Mouse (Mus musculus) stomach, embryonic 16.5 days (tissue): Measurements from ENCODE around the gene Mgme1. TPM values are rescaled to one million over a fixed set of nuclear protein-coding genes. Genes with fewer than 3 reads are reported as not detected.
A peak's percentile ranks its signal among the peaks of the same experiment; 100 is the strongest.

ENCODE experiments used
- ATAC-seq: fragments of 200-750 bp; cut with Nextera tagmentation; 2 replicates; pipeline ENCODE4 v1.8.0; 2017; ENCODE audit warnings: moderate number of reproducible peaks, moderate TSS enrichment; ENCODE audit not compliant: insufficient read depth, low FRiP score
- H3K27ac ChIP-seq: fragments of 300-500 bp; sonication (generic); 2 replicates; pipeline ENCODE4 v1.5.1; 2014; ENCODE audit warnings: low read length
- H3K27me3 ChIP-seq: fragments of 300-500 bp; sonication (generic); 2 replicates; pipeline ENCODE4 v1.6.1; 2014; ENCODE audit warnings: low read length, control low read depth, mixed read lengths; ENCODE audit not compliant: control insufficient read depth, insufficient read depth
- H3K36me3 ChIP-seq: fragments of 300-500 bp; sonication (generic); 2 replicates; pipeline ENCODE4 v1.6.1; 2014; ENCODE audit warnings: low read length; ENCODE audit not compliant: control insufficient read depth, insufficient read depth
- H3K4me1 ChIP-seq: fragments of 300-500 bp; sonication (generic); 2 replicates; pipeline ENCODE4 v1.6.1; 2014; ENCODE audit warnings: low read length, control low read depth, mixed read lengths; ENCODE audit not compliant: control insufficient read depth, insufficient read depth
- H3K4me2 ChIP-seq: fragments of 300-500 bp; sonication (generic); 2 replicates; pipeline ENCODE4 v1.6.1; 2014; ENCODE audit warnings: low read depth, low read length, mixed read lengths
- H3K4me3 ChIP-seq: fragments of 300-500 bp; sonication (generic); replicated peaks from 2 replicates; pipeline ENCODE4 v1.5.1; 2014; ENCODE audit warnings: mild to moderate bottlenecking, low read length
- H3K9ac ChIP-seq: fragments of 300-500 bp; sonication (generic); 2 replicates; pipeline ENCODE4 v1.6.1; 2014; ENCODE audit warnings: low read length
- H3K9me3 ChIP-seq: fragments of 300-500 bp; sonication (generic); replicated peaks from 2 replicates; pipeline ENCODE4 v1.6.1; 2016; ENCODE audit warnings: low read length, control low read depth; ENCODE audit not compliant: control insufficient read depth
- WGBS: fragments of 180-500 bp; shearing (Covaris S2); extraction: QIAGEN DNeasy Blood & Tissue Kit; methylation state at CpG from one replicate; pipeline ENCODE4 v1.1.7; 2014; 5-methylcytosine and 5-hydroxymethylcytosine counted together
- polyA plus RNA-seq: library from polyadenylated mRNA; unstranded; fragments of >200 nt; fragmentation: Nextera tagmentation; extraction: Ambion mirVana; gene quantifications from 2 replicates; pipeline ENCODE4 v1.2.1, GENCODE M21; 2015

Mgme1 gene
- polyA plus RNA-seq, 1 experiment from 2014 or later, result 18.3 TPM

DNA sequence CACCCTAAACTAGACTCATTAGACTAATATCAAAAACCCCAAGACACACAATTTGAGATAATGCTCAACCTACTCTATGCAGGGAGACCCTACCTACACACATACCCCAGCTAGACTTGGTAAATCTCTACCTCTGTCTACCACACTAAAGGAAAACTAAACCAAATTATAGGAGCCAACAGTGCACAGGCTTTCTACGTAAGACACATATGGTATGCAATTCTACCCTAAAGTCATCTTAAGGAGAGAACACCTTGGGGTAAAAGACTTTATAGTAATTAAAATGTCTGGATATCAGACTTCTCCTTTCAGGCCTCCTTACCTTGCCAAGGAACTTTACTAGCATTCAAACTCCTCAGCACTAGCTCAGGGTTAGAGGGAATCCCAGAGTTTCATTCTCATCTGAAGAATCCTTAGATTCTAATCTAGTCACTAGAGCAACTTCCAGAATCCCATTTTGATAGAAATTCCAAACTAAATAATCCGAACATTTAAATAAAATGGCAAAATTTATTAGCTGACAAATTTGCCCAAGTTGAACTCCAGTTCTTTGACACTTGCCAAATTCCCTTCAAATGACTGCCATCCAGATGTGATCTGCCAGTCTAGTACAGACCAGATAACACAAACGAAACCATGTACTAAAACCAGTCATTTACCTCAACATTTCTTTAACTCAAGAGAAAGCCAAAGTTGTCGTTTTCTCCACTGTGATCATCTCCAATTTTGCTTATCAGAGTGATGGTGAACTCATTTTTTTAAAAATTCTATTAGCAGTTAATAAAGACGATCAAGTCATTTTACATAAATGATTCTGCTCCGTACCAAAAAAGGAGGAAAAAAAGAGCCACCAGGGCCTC is 1.8 kb upstream of the Mgme1 start:
- H3K36me3 ChIP-seq, result no peaks in the 10 kb centered on the region; the same call in 1 of the 2 replicates
- no peak for ATAC-seq
- H3K9me3 ChIP-seq, result no peaks in the 10 kb centered on the region
- H3K9ac ChIP-seq, result peak overlapping the region; percentile 100
- no peak overlapping the region for H3K27ac ChIP-seq
- 9% methylated on average over 6 of the region's 6 CpGs for WGBS
- H3K4me1 ChIP-seq, result peaks cover 31% of the 10 kb centered on the region
- H3K4me3 ChIP-seq, result peak overlapping the region; percentile 97
- peak overlapping the region; percentile 68 for H3K4me2 ChIP-seq
- no peaks in the 10 kb centered on the region for H3K27me3 ChIP-seq

DNA sequence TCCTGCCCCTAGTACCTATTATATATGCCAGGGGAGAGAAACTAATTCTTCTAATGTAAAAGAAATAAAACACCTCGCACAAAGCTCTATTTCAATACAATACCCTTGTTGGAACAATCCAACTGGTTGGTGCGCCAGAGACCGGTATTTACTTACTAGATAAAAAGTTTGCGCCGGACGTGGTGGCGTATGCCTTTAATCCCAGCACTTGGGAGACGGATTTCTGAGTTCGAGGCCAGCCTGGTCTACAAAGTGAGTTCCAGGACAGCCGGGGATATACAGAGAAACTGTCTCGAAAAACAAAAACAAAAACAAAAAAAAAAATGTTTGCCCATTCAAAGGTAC is 1.2 kb upstream of the Mgme1 start:
- Histone ChIP-seq H3K27me3 (no peaks in the 10 kb centered on the region), H3K27ac (peak overlapping the region; percentile 42; the same call in 1 of the 2 replicates), H3K4me2 (peak overlapping the region; percentile 68), H3K4me3 (peak overlapping the region; percentile 97), H3K9me3 (no peaks in the 10 kb centered on the region), H3K9ac (peak overlapping the region; percentile 100), H3K36me3 (no peaks in the 10 kb centered on the region; the same call in 1 of the 2 replicates), H3K4me1 (peaks cover 37% of the 10 kb centered on the region)
- ATAC-seq, result no peak
- WGBS, result 0% methylated on average over 11 of the region's 11 CpGs

DNA sequence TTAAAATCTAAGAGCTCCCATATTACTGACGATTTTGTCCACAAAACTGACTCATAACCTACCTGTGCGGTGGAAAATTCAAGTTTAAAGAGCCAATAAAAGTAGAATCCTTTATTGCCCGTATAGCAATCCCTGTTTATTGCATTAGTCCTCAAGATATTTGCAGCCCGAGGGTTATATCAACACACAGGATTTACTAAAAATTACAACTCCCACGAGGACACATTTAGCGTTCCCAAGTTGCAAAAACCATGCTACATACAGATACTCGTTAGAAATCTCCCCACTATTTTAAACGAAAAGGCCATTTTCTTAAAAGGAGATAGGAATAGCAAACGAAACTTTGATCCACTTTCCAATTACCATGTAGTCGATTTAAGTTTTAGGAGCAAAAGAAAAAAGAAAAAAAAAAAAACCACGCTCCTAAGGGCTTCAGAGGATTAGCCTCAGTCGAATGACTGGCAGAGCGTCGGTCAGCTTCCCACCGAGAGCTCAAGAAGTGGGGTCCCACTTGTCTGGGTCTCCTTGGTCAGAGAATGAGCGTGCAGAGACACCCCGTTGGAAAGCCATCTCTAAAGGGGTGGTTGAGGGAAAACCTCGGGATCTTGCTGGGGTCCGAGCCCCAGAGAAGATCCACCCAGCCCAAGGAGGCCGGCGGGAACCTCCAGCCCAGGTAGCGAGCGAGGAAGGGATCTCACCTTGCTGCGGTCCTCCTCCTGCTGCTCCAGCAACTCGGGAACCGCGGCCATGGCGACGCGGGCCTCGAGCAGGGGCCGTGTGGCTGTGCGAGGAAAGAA is 586 bp upstream of the Mgme1 start:
- no peaks in the 10 kb centered on the region for H3K27me3 ChIP-seq
- peak overlapping the region; percentile 100 for H3K9ac ChIP-seq
- H3K4me2 ChIP-seq, result peak overlapping the region; percentile 68
- H3K4me1 ChIP-seq, result peaks cover 41% of the 10 kb centered on the region
- H3K9me3 ChIP-seq, result no peaks in the 10 kb centered on the region
- WGBS, result under 1% methylated on average over 32 of the region's 33 CpGs
- H3K36me3 ChIP-seq, result no peaks in the 10 kb centered on the region; the same call in 1 of the 2 replicates
- peak overlapping the region; percentile 97 for H3K4me3 ChIP-seq
- peak overlapping the region; percentile 97 for H3K27ac ChIP-seq
- ATAC-seq, result no peak

- H3K9ac ChIP-seq, result 0 out of 2 replicates have a peak overlapping the region, but pooled peaks have one; percentile 16
Observed at GRCm38 (mm10) chr2:144272088-144272487, 1.6 kb downstream of the Mgme1 start.

GRCm38 (mm10) chr2:144274741-144275140 is 4.3 kb downstream of the Mgme1 start:
- ATAC-seq, result no peak
- Histone ChIP-seq H3K27me3 (no peaks in the 10 kb centered on the region), H3K27ac (peak overlapping the region; percentile 38), H3K9me3 (no peaks in the 10 kb centered on the region), H3K36me3 (peaks cover 7% of the 10 kb centered on the region), H3K4me1 (peaks cover 16% of the 10 kb centered on the region), H3K4me3 (no peak overlapping the region), H3K9ac (peak overlapping the region; percentile 20), H3K4me2 (peak overlapping the region; percentile 23)
- WGBS, result 18% methylated on average over 8 of the region's 8 CpGs

More at GRCm38 (mm10) chr2:144272088-144272487, 1.6 kb downstream of the Mgme1 start:
- no peak overlapping the region for H3K27ac ChIP-seq
- no peaks in the 10 kb centered on the region for H3K9me3 ChIP-seq
- H3K36me3 ChIP-seq, result peaks cover 4% of the 10 kb centered on the region; the same call in 1 of the 2 replicates
- H3K4me1 ChIP-seq, result peaks cover 33% of the 10 kb centered on the region
- H3K4me2 ChIP-seq, result no peak overlapping the region
- no peaks in the 10 kb centered on the region for H3K27me3 ChIP-seq
- 87% methylated on average over 12 of the region's 12 CpGs for WGBS
- no peak overlapping the region for H3K4me3 ChIP-seq
- no peak for ATAC-seq

DNA sequence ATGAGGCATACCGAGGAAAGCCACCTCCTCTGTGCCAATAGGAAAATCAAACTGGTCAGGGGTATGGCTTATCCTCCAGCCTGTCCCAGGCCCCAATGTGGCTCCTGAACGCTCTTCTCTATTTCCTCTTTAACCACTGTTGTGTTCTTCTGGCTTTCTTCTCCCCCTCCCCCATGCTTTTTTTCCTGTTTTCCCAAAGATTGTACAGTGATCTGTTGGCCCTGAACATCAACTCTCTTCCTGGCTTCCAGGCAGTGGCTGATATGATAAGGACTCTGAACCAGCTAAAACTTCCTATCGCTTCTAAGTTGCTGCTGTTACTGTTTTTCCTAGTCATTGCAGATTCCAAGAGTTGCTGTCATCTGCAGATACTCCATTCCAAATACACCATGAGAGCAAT is 6.4 kb downstream of the Mgme1 start:
- Histone ChIP-seq H3K36me3 (peaks cover 7% of the 10 kb centered on the region), H3K27me3 (no peaks in the 10 kb centered on the region)
- WGBS, result 85% methylated on average over 3 of the region's 3 CpGs

GRCm38 (mm10) chr2:144279742-144280141 is 9.3 kb downstream of the Mgme1 start:
- no peaks in the 10 kb centered on the region for H3K27me3 ChIP-seq
- ATAC-seq, result peak; percentile 45; the same call in 1 of the 2 replicates
- H3K36me3 ChIP-seq, result peaks cover 7% of the 10 kb centered on the region
- peaks cover 2% of the 10 kb centered on the region; the same call in 1 of the 2 replicates for H3K4me1 ChIP-seq
- 71% methylated on average over 5 of the region's 5 CpGs for WGBS
- H3K4me3 ChIP-seq, result no peak overlapping the region
- no peaks in the 10 kb centered on the region for H3K9me3 ChIP-seq
- H3K27ac ChIP-seq, result no peak overlapping the region
- no peak overlapping the region for H3K9ac ChIP-seq
- H3K4me2 ChIP-seq, result no peak overlapping the region

More for the DNA sequence above, 6.4 kb downstream of the Mgme1 start:
- no peak overlapping the region for H3K4me2 ChIP-seq
- H3K9ac ChIP-seq, result no peak overlapping the region
- no peak overlapping the region for H3K27ac ChIP-seq
- no peaks in the 10 kb centered on the region for H3K9me3 ChIP-seq
- no peak overlapping the region for H3K4me3 ChIP-seq
- no peak for ATAC-seq
- peaks cover 15% of the 10 kb centered on the region for H3K4me1 ChIP-seq

GRCm38 (mm10) chr2:144280568-144280967 is 10.1 kb downstream of the Mgme1 start:
- Histone ChIP-seq H3K27ac (no peak overlapping the region), H3K4me2 (no peak overlapping the region), H3K9ac (no peak overlapping the region), H3K4me1 (no peaks in the 10 kb centered on the region), H3K27me3 (no peaks in the 10 kb centered on the region), H3K36me3 (peaks cover 7% of the 10 kb centered on the region), H3K9me3 (no peaks in the 10 kb centered on the region), H3K4me3 (no peak overlapping the region)
- no peak for ATAC-seq
- WGBS, result 79% methylated on average over 3 of the region's 3 CpGs

GRCm38 (mm10) chr2:144281417-144281816 is 11.0 kb downstream of the Mgme1 start:
- Histone ChIP-seq H3K4me3 (no peak overlapping the region), H3K27ac (no peak overlapping the region), H3K36me3 (peaks cover 4% of the 10 kb centered on the region), H3K9me3 (no peaks in the 10 kb centered on the region), H3K27me3 (no peaks in the 10 kb centered on the region), H3K4me2 (no peak overlapping the region), H3K9ac (no peak overlapping the region), H3K4me1 (no peaks in the 10 kb centered on the region)
- ATAC-seq, result no peak
- WGBS, result 63% methylated on average over 3 of the region's 3 CpGs
